Mouse (Mus musculus): ENCODE data around the gene Ykt6. TPM values are rescaled to one million over a fixed set of nuclear protein-coding genes. Genes with fewer than 3 reads are reported as not detected.

Ykt6 gene
- total and polyA plus RNA-seq, 3 experiments, result 76.5 to 98.1 (median 89.5) TPM

GRCm38 (mm10) chr11:5905778-5906518 is 49.5 kb upstream of the Ykt6 start:
- Histone ChIP-seq H3K27me3 (ENCODE audit: control insufficient read depth in 1 of 2, insufficient read depth in 2 of 2, low read length in 2 of 2) (peaks cover 0 to 5% of the 10 kb centered on the region in 2 experiments; a peak in 3 of 4 replicates), H3K9me3 (replicated peaks; ENCODE audit: insufficient read depth, low read length) (no peaks in the 10 kb centered on the region), H3K27ac (ENCODE audit: control insufficient read depth, low read depth, low read length) (no peak overlapping the region), H3K4me3 (ENCODE audit: control insufficient read depth in 1 of 2, insufficient read depth in 1 of 2, low read depth in 2 of 2, low read length in 2 of 2) (no peak overlapping the region), H3K4me1 (ENCODE audit: control insufficient read depth in 1 of 2, insufficient read depth in 2 of 2, low read length in 2 of 2) (0 out of 4 replicates have a peak, but pooled peaks cover 0 to 2% of the 10 kb centered on the region in 2 experiments), H3K36me3 (ENCODE audit: control insufficient read depth in 1 of 2, insufficient read depth in 2 of 2, low read length in 2 of 2) (no peaks in the 10 kb centered on the region), H3K79me2 (ENCODE audit: control insufficient read depth, insufficient read depth, low read length, poor library complexity) (no peaks in the 10 kb centered on the region), H3K9ac (ENCODE audit: control insufficient read depth, low read depth, low read length, poor library complexity, severe bottlenecking) (no peak overlapping the region)
- DNase-seq (ENCODE audit: low read depth, low spot score), result no peak
- TF ChIP-seq MAFK (IDR thresholded peaks at IDR 0.05; ENCODE audit: borderline replicate concordance, low read depth, low read length) (no peak), UBTF (IDR thresholded peaks at IDR 0.05; ENCODE audit: borderline replicate concordance, insufficient read depth, low read depth, low read length) (no peak)

- TF ChIP-seq MAZ (IDR thresholded peaks at IDR 0.05; ENCODE audit: low read depth, low read length) (no peak), MEF2A (IDR thresholded peaks at IDR 0.05; ENCODE audit: extremely low read depth, insufficient replicate concordance, low read depth, low read length, poor library complexity, severe bottlenecking) (no peak), ZNF384 (IDR thresholded peaks at IDR 0.05; ENCODE audit: low read depth, low read length) (no peak), TCF12 (IDR thresholded peaks at IDR 0.05; ENCODE audit: low read depth, low read length) (no peak), BHLHE40 (IDR thresholded peaks at IDR 0.05; ENCODE audit: borderline replicate concordance, low read depth, low read length) (no peak), ELF1 (IDR thresholded peaks at IDR 0.05; ENCODE audit: low read depth, low read length) (no peak), SIN3A (IDR thresholded peaks at IDR 0.05; ENCODE audit: low read length) (no peak), CTCF (IDR thresholded peaks at IDR 0.05 in 2 of 3, conservative IDR thresholded peaks at IDR 0.05 in 1 of 3; ENCODE audit: control insufficient read depth in 1 of 3, insufficient read depth in 1 of 3, low read depth in 2 of 3, low read length in 3 of 3, poor library complexity in 1 of 3, severe bottlenecking in 1 of 3) (no peak), CHD2 (IDR thresholded peaks at IDR 0.05; ENCODE audit: low read length) (no peak), RAD21 (IDR thresholded peaks at IDR 0.05; ENCODE audit: low read depth, low read length) (no peak), MXI1 (IDR thresholded peaks at IDR 0.05; ENCODE audit: low read depth, low read length) (no peak), MAX (IDR thresholded peaks at IDR 0.05; ENCODE audit: low read length) (no peak), TBP (IDR thresholded peaks at IDR 0.05; ENCODE audit: low read depth, low read length) (no peak)
- no peak overlapping the region for H3K9ac ChIP-seq (ENCODE audit: control insufficient read depth, low read depth, low read length, poor library complexity, severe bottlenecking)
- peaks cover 0 to 3% of the 10 kb centered on the region in 2 experiments; a peak in 3 of 4 replicates for H3K27me3 ChIP-seq (ENCODE audit: control insufficient read depth in 1 of 2, insufficient read depth in 2 of 2, low read length in 2 of 2)
- no peaks in the 10 kb centered on the region for H3K36me3 ChIP-seq (ENCODE audit: control insufficient read depth in 1 of 2, insufficient read depth in 2 of 2, low read length in 2 of 2)
- H3K27ac ChIP-seq (ENCODE audit: control insufficient read depth, low read depth, low read length), result no peak overlapping the region
- no peaks in the 10 kb centered on the region for H3K9me3 ChIP-seq (replicated peaks; ENCODE audit: insufficient read depth, low read length)
- H3K79me2 ChIP-seq (ENCODE audit: control insufficient read depth, insufficient read depth, low read length, poor library complexity), result no peaks in the 10 kb centered on the region
- no peak overlapping the region for H3K4me3 ChIP-seq (ENCODE audit: control insufficient read depth in 1 of 2, insufficient read depth in 1 of 2, low read depth in 2 of 2, low read length in 2 of 2)
- H3K4me1 ChIP-seq (ENCODE audit: control insufficient read depth in 1 of 2, insufficient read depth in 2 of 2, low read length in 2 of 2), result 0 out of 4 replicates have a peak, but pooled peaks cover 0 to 2% of the 10 kb centered on the region in 2 experiments
- DNase-seq (ENCODE audit: low read depth, low spot score), result no peak
These were observed 48.4 kb upstream of the Ykt6 start for GRCm38 (mm10) chr11:5907096-5907495.

Data from MEL (cell line).